Mouse (Mus musculus) kidney, postnatal 0 days (tissue): ENCODE results near the gene Cisd1. TPM values are rescaled to one million over a fixed set of nuclear protein-coding genes. Genes with fewer than 3 reads are reported as not detected.

Source experiments
- ATAC-seq: fragments of 200-750 bp; cut with Nextera tagmentation; replicated peaks from 2 replicates; pipeline ENCODE4 v1.8.0; 2017; ENCODE audit warnings: low read depth, moderate number of reproducible peaks, moderate TSS enrichment, moderate library complexity; ENCODE audit not compliant: low FRiP score
- DNase-seq: peaks from one replicate; pipeline ENCODE4 v3.0.0-alpha.2; 2016; ENCODE audit warnings: low spot score
- H3K27ac ChIP-seq: fragments of 300-500 bp; sonication (generic); 2 replicates; pipeline ENCODE4 v1.5.1; 2014; ENCODE audit warnings: mild to moderate bottlenecking
- H3K27me3 ChIP-seq: fragments of 300-500 bp; sonication (generic); 2 replicates; pipeline ENCODE4 v1.6.1; 2014; ENCODE audit warnings: low read length, mixed read lengths; ENCODE audit not compliant: insufficient read depth
- H3K36me3 ChIP-seq: fragments of 300-500 bp; sonication (generic); 2 replicates; pipeline ENCODE4 v1.6.1; 2014; ENCODE audit warnings: low read length, mixed read lengths; ENCODE audit not compliant: insufficient read depth
- H3K4me1 ChIP-seq: fragments of 300-500 bp; sonication (generic); replicated peaks from 2 replicates; pipeline ENCODE4 v1.6.1; 2014; ENCODE audit warnings: antibody characterized with exemption, low read length, mixed read lengths; ENCODE audit not compliant: insufficient read depth
- H3K4me2 ChIP-seq: fragments of 300-500 bp; sonication (generic); 2 replicates; pipeline ENCODE4 v1.6.1; 2014; ENCODE audit warnings: mild to moderate bottlenecking, low read length, moderate library complexity, mixed read lengths
- H3K4me3 ChIP-seq: fragments of 300-500 bp; sonication (generic); replicated peaks from 2 replicates; pipeline ENCODE4 v1.5.1; 2014; ENCODE audit warnings: low read depth, low read length
- H3K9ac ChIP-seq: fragments of 300-500 bp; sonication (generic); 2 replicates; pipeline ENCODE4 v1.6.1; 2014; ENCODE audit warnings: low read depth, low read length
- H3K9me3 ChIP-seq: fragments of 300-500 bp; sonication (generic); replicated peaks from 2 replicates; pipeline ENCODE4 v1.6.1; 2016; ENCODE audit warnings: low read length, inconsistent platforms, mixed read lengths
- CTCF ChIP-seq: IDR thresholded peaks from 2 replicates; pipeline ENCODE4 v1.5.1; 2016; ENCODE audit warnings: antibody characterized with exemption, low read depth, mild to moderate bottlenecking, moderate library complexity
- WGBS: fragments of 180-500 bp; shearing (Covaris S2); extraction: QIAGEN DNeasy Blood & Tissue Kit; methylation state at CpG from one replicate; pipeline ENCODE4 v1.1.7; 2014; 5-methylcytosine and 5-hydroxymethylcytosine counted together
- polyA plus RNA-seq: library from polyadenylated mRNA; unstranded; fragments of >200 nt; fragmentation: Nextera tagmentation; extraction: Ambion mirVana; gene quantifications from 2 replicates; pipeline ENCODE4 v1.2.1, GENCODE M21; 2015

The Cisd1 gene
- polyA plus RNA-seq, 1 experiment from 2014 or later = 300 TPM

GRCm38 (mm10) chr10:71381471-71382033 is 36.8 kb upstream of the Cisd1 start:
- WGBS = 58% methylated on average over 29 of the region's 29 CpGs
- peak; percentile 74 for ATAC-seq

GRCm38 (mm10) chr10:71380406-71380805 is 35.7 kb upstream of the Cisd1 start:
- ATAC-seq (no peak), DNase-seq (no peak)
- Histone ChIP-seq H3K27ac (no peak overlapping the region), H3K9me3 (no peaks in the 10 kb centered on the region), H3K36me3 (peaks cover 4% of the 10 kb centered on the region; the same call in 1 of the 2 replicates), H3K4me2 (no peak overlapping the region), H3K9ac (no peak overlapping the region), H3K4me3 (no peak overlapping the region), H3K4me1 (peaks cover 4% of the 10 kb centered on the region; the same call in 1 of the 2 replicates), H3K27me3 (no peaks in the 10 kb centered on the region)
- WGBS = 91% methylated on average over 7 of the region's 7 CpGs
- no peak for TF ChIP-seq CTCF

More at GRCm38 (mm10) chr10:71381471-71382033, 36.8 kb upstream of the Cisd1 start:
- no peak overlapping the region for H3K4me3 ChIP-seq
- H3K4me1 ChIP-seq = peaks cover 4% of the 10 kb centered on the region; the same call in 1 of the 2 replicates
- DNase-seq = peak; percentile 19
- H3K9me3 ChIP-seq = no peaks in the 10 kb centered on the region
- TF ChIP-seq CTCF = no peak
- H3K27ac ChIP-seq = no peak overlapping the region
- H3K36me3 ChIP-seq = peaks cover 4% of the 10 kb centered on the region; the same call in 1 of the 2 replicates
- H3K27me3 ChIP-seq = no peaks in the 10 kb centered on the region
- H3K4me2 ChIP-seq = peak overlapping the region; percentile 25; the same call in 1 of the 2 replicates
- H3K9ac ChIP-seq = no peak overlapping the region

GRCm38 (mm10) chr10:71376014-71376413 is 31.3 kb upstream of the Cisd1 start:
- no peak for ATAC-seq
- no peak for DNase-seq

GRCm38 (mm10) chr10:71373706-71374105 is 29.0 kb upstream of the Cisd1 start:
- Histone ChIP-seq H3K36me3 (peaks cover 6% of the 10 kb centered on the region; the same call in 1 of the 2 replicates), H3K27me3 (no peaks in the 10 kb centered on the region), H3K4me1 (no peaks in the 10 kb centered on the region), H3K4me2 (no peak overlapping the region), H3K4me3 (no peak overlapping the region), H3K9me3 (no peaks in the 10 kb centered on the region), H3K9ac (no peak overlapping the region), H3K27ac (no peak overlapping the region)
- no peak for TF ChIP-seq CTCF
- DNase-seq = peak; percentile 35
- ATAC-seq = no peak
- WGBS = 52% methylated on average over 11 of the region's 11 CpGs

More at GRCm38 (mm10) chr10:71376014-71376413, 31.3 kb upstream of the Cisd1 start:
- Histone ChIP-seq H3K9ac (no peak overlapping the region), H3K4me3 (no peak overlapping the region), H3K4me1 (no peaks in the 10 kb centered on the region), H3K36me3 (peaks cover 8% of the 10 kb centered on the region; the same call in 1 of the 2 replicates), H3K4me2 (no peak overlapping the region), H3K27ac (no peak overlapping the region), H3K27me3 (no peaks in the 10 kb centered on the region), H3K9me3 (no peaks in the 10 kb centered on the region)
- TF ChIP-seq CTCF = no peak
- 63% methylated on average over 6 of the region's 6 CpGs for WGBS

- ATAC-seq = no peak
- 55% methylated on average over 6 of the region's 6 CpGs for WGBS
- Histone ChIP-seq H3K27me3 (no peaks in the 10 kb centered on the region), H3K9ac (no peak overlapping the region), H3K4me3 (no peak overlapping the region), H3K4me1 (no peaks in the 10 kb centered on the region), H3K4me2 (no peak overlapping the region), H3K36me3 (0 out of 2 replicates have a peak, but pooled peaks cover 4% of the 10 kb centered on the region), H3K9me3 (no peaks in the 10 kb centered on the region), H3K27ac (no peak overlapping the region)
- TF ChIP-seq CTCF = no peak
- DNase-seq = no peak
Measured at GRCm38 (mm10) chr10:71371881-71372280, 27.1 kb upstream of the Cisd1 start.

- 61% methylated on average over 3 of the region's 3 CpGs for WGBS
- no peak overlapping the region for H3K27ac ChIP-seq
- TF ChIP-seq CTCF = no peak
- 0 out of 2 replicates have a peak, but pooled peaks cover 6% of the 10 kb centered on the region for H3K36me3 ChIP-seq
- H3K9ac ChIP-seq = no peak overlapping the region
- ATAC-seq (no peak), DNase-seq (no peak)
- no peak overlapping the region for H3K4me3 ChIP-seq
- H3K4me1 ChIP-seq = no peaks in the 10 kb centered on the region
- H3K4me2 ChIP-seq = no peak overlapping the region
- no peaks in the 10 kb centered on the region for H3K9me3 ChIP-seq
- H3K27me3 ChIP-seq = no peaks in the 10 kb centered on the region
Measured at GRCm38 (mm10) chr10:71369466-71369865, 24.7 kb upstream of the Cisd1 start.
